Mouse (Mus musculus) embryonic facial prominence, embryonic 15.5 days (tissue): ENCODE measurements around the gene Cfap100. TPM values are rescaled to one million over a fixed set of nuclear protein-coding genes. Genes with fewer than 3 reads are reported as not detected.
A peak's percentile ranks its signal among the peaks of the same experiment; 100 is the strongest.

Source experiments
- ATAC-seq: fragments of 200-750 bp; cut with Nextera tagmentation; 2 replicates; pipeline ENCODE4 v1.8.0; 2017; ENCODE audit warnings: low read depth, moderate TSS enrichment; ENCODE audit not compliant: insufficient number of reproducible peaks, low FRiP score, low TSS enrichment
- H3K27ac ChIP-seq: fragments of 300-500 bp; sonication (generic); replicated peaks from 2 replicates; pipeline ENCODE4 v1.5.1; 2015; ENCODE audit warnings: mild to moderate bottlenecking, inconsistent platforms
- H3K27me3 ChIP-seq: fragments of 300-500 bp; sonication (generic); 2 replicates; pipeline ENCODE4 v1.6.1; 2015; ENCODE audit warnings: inconsistent platforms
- H3K36me3 ChIP-seq: fragments of 300-500 bp; sonication (generic); 2 replicates; pipeline ENCODE4 v1.6.1; 2015; ENCODE audit warnings: mild to moderate bottlenecking, inconsistent platforms
- H3K4me1 ChIP-seq: fragments of 300-500 bp; sonication (generic); 2 replicates; pipeline ENCODE4 v1.6.1; 2015; ENCODE audit warnings: inconsistent platforms
- H3K4me2 ChIP-seq: fragments of 300-500 bp; sonication (generic); replicated peaks from 2 replicates; pipeline ENCODE4 v1.6.1; 2015; ENCODE audit warnings: mild to moderate bottlenecking, inconsistent platforms
- H3K4me3 ChIP-seq: fragments of 300-500 bp; sonication (generic); replicated peaks from 2 replicates; pipeline ENCODE4 v1.5.1; 2015; ENCODE audit warnings: mild to moderate bottlenecking, inconsistent platforms
- H3K9ac ChIP-seq: fragments of 300-500 bp; sonication (generic); 2 replicates; pipeline ENCODE4 v1.6.1; 2015; ENCODE audit warnings: inconsistent platforms
- H3K9me3 ChIP-seq: fragments of 300-500 bp; sonication (generic); replicated peaks from 2 replicates; pipeline ENCODE4 v1.6.1; 2016; ENCODE audit warnings: inconsistent platforms
- WGBS: fragments of 180-500 bp; shearing (Covaris S2); methylation state at CpG from one replicate; pipeline ENCODE4 v1.1.7; 2015; 5-methylcytosine and 5-hydroxymethylcytosine counted together
- polyA plus RNA-seq: library from polyadenylated mRNA; unstranded; fragments of >200 nt; fragmentation: Nextera tagmentation; extraction: Ambion mirVana; gene quantifications from 2 replicates; pipeline ENCODE4 v1.2.1, GENCODE M21; 2015

Gene Cfap100
- polyA plus RNA-seq, 1 experiment from 2014 or later: 1.7 TPM

GRCm38 (mm10) chr6:90426003-90426402 is 2.6 kb downstream of the Cfap100 start:
- ATAC-seq: no peak
- Histone ChIP-seq H3K36me3 (no peaks in the 10 kb centered on the region), H3K4me3 (no peak overlapping the region), H3K4me2 (no peak overlapping the region), H3K9me3 (no peaks in the 10 kb centered on the region), H3K27me3 (peaks cover 7% of the 10 kb centered on the region; the same call in 1 of the 2 replicates), H3K9ac (no peak overlapping the region), H3K27ac (no peak overlapping the region), H3K4me1 (peaks cover 20% of the 10 kb centered on the region)
- whole genome bisulfite sequencing: 58% methylated on average over 4 of the region's 4 CpGs

DNA sequence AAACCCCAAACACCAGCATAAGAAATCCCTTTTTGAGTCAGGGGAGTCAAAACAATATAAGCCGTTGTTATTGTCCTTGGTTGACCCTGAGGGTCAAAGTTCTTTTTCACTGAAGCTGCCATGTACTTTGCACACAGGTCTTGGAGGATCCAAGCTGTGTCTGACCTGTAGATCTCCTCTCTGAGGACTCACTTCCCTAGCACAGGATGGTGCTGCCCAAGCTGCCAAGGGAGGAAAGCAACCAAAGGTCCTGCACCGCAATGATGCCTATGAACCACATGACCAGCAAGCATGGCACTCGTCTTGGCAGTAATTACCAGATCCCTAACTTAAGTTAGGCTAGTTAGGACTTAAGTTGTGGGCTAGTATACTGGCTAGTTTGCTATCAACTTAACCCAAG is 3.2 kb downstream of the Cfap100 start:
- Histone ChIP-seq H3K4me2 (no peak overlapping the region), H3K27ac (no peak overlapping the region), H3K36me3 (no peaks in the 10 kb centered on the region), H3K4me1 (peaks cover 20% of the 10 kb centered on the region), H3K9me3 (no peaks in the 10 kb centered on the region), H3K4me3 (no peak overlapping the region), H3K9ac (no peak overlapping the region), H3K27me3 (peaks cover 7% of the 10 kb centered on the region; the same call in 1 of the 2 replicates)
- 82% methylated on average over 3 of the region's 3 CpGs for WGBS
- ATAC-seq: no peak

DNA sequence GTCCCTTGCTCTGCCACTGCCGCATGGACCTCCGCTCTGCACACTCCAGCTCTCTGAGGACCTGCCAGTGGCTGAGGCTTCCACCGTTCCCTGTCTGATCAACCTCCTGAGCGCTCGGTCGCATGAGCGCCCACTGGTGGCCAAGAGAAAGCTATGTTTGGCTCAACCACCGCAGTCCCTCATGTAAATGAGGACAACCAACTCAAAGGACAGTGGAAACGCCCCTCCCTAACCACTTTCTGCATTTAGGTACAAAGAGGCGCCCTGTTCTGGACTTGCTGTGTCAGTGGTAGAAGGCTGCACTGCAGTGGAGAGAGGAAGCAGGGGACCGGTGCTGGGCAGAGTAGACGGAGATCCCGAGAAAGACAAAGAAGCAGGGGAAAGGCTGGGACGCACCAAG is 6.0 kb downstream of the Cfap100 start:
- WGBS: 4% methylated on average over 14 of the region's 14 CpGs

DNA sequence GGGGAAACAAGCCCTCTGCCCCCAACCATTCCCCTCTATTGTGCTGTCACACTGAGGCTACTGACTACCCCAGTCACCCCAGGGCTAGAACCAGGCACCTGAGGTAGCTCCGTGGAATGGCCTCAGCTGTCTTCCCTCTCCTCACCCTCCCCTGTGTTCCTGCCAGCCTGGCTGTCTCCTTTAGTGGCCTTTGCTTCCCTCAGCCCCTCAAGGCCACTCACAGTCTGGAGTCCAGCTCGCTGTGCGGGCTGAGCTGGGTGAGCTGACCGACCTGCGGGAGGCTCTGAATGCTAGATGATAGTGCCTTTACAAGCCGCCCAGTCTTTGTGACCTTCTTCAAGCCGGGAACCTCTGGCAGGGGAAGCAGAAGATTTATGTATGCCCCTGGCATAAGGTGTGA is 16.7 kb downstream of the Cfap100 start:
- 81% methylated on average over 7 of the region's 7 CpGs for WGBS

More for the DNA sequence above, 6.0 kb downstream of the Cfap100 start:
- Histone ChIP-seq H3K9me3 (no peaks in the 10 kb centered on the region), H3K27me3 (peaks cover 5% of the 10 kb centered on the region; the same call in 1 of the 2 replicates), H3K4me3 (peak overlapping the region; percentile 24), H3K4me2 (peak overlapping the region; percentile 48), H3K27ac (no peak overlapping the region), H3K36me3 (no peaks in the 10 kb centered on the region), H3K4me1 (peaks cover 8% of the 10 kb centered on the region), H3K9ac (no peak overlapping the region)
- peak; percentile 70 for ATAC-seq

GRCm38 (mm10) chr6:90410972-90411371 is 17.6 kb downstream of the Cfap100 start:
- no peak overlapping the region for H3K4me3 ChIP-seq
- no peaks in the 10 kb centered on the region for H3K9me3 ChIP-seq
- no peak overlapping the region for H3K4me2 ChIP-seq
- no peaks in the 10 kb centered on the region for H3K27me3 ChIP-seq
- ATAC-seq: no peak
- no peaks in the 10 kb centered on the region for H3K36me3 ChIP-seq
- H3K27ac ChIP-seq: no peak overlapping the region
- 89% methylated on average over 1 of the region's 1 CpGs for WGBS
- H3K9ac ChIP-seq: no peak overlapping the region
- H3K4me1 ChIP-seq: no peaks in the 10 kb centered on the region

More for the DNA sequence above, 16.7 kb downstream of the Cfap100 start:
- Histone ChIP-seq H3K27me3 (no peaks in the 10 kb centered on the region), H3K4me3 (no peak overlapping the region), H3K27ac (no peak overlapping the region), H3K36me3 (no peaks in the 10 kb centered on the region), H3K4me2 (no peak overlapping the region), H3K9me3 (no peaks in the 10 kb centered on the region), H3K4me1 (no peaks in the 10 kb centered on the region), H3K9ac (no peak overlapping the region)
- no peak for ATAC-seq

GRCm38 (mm10) chr6:90408632-90409031 is 20.0 kb downstream of the Cfap100 start:
- H3K36me3 ChIP-seq: peaks cover 3% of the 10 kb centered on the region; the same call in 1 of the 2 replicates
- peaks cover 2% of the 10 kb centered on the region; the same call in 1 of the 2 replicates for H3K4me1 ChIP-seq
- no peak overlapping the region for H3K4me3 ChIP-seq
- H3K27ac ChIP-seq: no peak overlapping the region
- H3K4me2 ChIP-seq: no peak overlapping the region
- H3K27me3 ChIP-seq: no peaks in the 10 kb centered on the region
- no peaks in the 10 kb centered on the region for H3K9me3 ChIP-seq
- no peak for ATAC-seq
- no peak overlapping the region for H3K9ac ChIP-seq

- Histone ChIP-seq H3K9me3 (no peaks in the 10 kb centered on the region), H3K27ac (no peak overlapping the region), H3K4me2 (no peak overlapping the region), H3K4me1 (no peaks in the 10 kb centered on the region), H3K9ac (no peak overlapping the region), H3K36me3 (peaks cover 34% of the 10 kb centered on the region), H3K4me3 (no peak overlapping the region), H3K27me3 (no peaks in the 10 kb centered on the region)
- WGBS: 90% methylated on average over 3 of the region's 3 CpGs
- ATAC-seq: no peak
Observed at GRCm38 (mm10) chr6:90397291-90397690, 31.3 kb downstream of the Cfap100 start.

DNA sequence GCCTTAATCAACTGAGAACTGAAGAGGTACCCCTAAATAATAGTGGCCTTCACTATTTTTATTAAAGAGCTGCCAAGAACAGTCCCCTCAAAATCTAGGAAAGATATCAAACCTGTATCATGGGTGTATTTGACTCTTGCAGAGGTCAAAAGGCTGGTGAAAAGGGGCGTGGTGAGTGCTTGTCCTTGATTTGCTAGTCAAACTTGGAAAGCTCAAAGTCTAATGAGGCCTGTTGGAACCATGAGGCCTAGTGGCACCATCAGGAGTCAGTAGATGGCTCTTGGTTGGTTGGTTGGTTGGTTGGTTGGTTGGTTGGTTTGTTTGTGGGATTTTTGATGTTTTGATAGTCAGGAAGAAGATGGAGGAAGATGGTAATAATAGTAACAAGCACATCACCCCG is 32.8 kb downstream of the Cfap100 start:
- H3K4me3 ChIP-seq: no peak overlapping the region

GRCm38 (mm10) chr6:90393948-90394347 is 34.6 kb downstream of the Cfap100 start:
- Histone ChIP-seq H3K9me3 (no peaks in the 10 kb centered on the region), H3K4me3 (no peak overlapping the region), H3K4me2 (no peak overlapping the region), H3K27ac (no peak overlapping the region), H3K9ac (no peak overlapping the region), H3K4me1 (no peaks in the 10 kb centered on the region), H3K27me3 (no peaks in the 10 kb centered on the region), H3K36me3 (peaks cover 28% of the 10 kb centered on the region)
- 39% methylated on average over 3 of the region's 3 CpGs for WGBS
- no peak for ATAC-seq

More for the DNA sequence above, 32.8 kb downstream of the Cfap100 start:
- Histone ChIP-seq H3K9me3 (no peaks in the 10 kb centered on the region), H3K36me3 (peaks cover 29% of the 10 kb centered on the region), H3K27ac (no peak overlapping the region), H3K9ac (no peak overlapping the region), H3K4me2 (no peak overlapping the region), H3K27me3 (no peaks in the 10 kb centered on the region), H3K4me1 (no peaks in the 10 kb centered on the region)
- 93% methylated on average over 2 of the region's 2 CpGs for WGBS
- no peak for ATAC-seq

GRCm38 (mm10) chr6:90390629-90391028 is 38.0 kb downstream of the Cfap100 start:
- H3K36me3 ChIP-seq: peaks cover 44% of the 10 kb centered on the region
- WGBS: 74% methylated on average over 4 of the region's 4 CpGs

GRCm38 (mm10) chr6:90381465-90381864 is 47.1 kb downstream of the Cfap100 start:
- Histone ChIP-seq H3K9ac (no peak overlapping the region), H3K27ac (no peak overlapping the region), H3K36me3 (peaks cover 87% of the 10 kb centered on the region), H3K9me3 (no peaks in the 10 kb centered on the region), H3K4me3 (no peak overlapping the region), H3K4me1 (no peaks in the 10 kb centered on the region), H3K27me3 (no peaks in the 10 kb centered on the region), H3K4me2 (no peak overlapping the region)
- WGBS: 72% methylated on average over 2 of the region's 2 CpGs
- ATAC-seq: no peak

More at GRCm38 (mm10) chr6:90390629-90391028, 38.0 kb downstream of the Cfap100 start:
- no peak overlapping the region for H3K4me2 ChIP-seq
- no peaks in the 10 kb centered on the region for H3K4me1 ChIP-seq
- H3K9ac ChIP-seq: no peak overlapping the region
- no peaks in the 10 kb centered on the region for H3K9me3 ChIP-seq
- no peak for ATAC-seq
- H3K27me3 ChIP-seq: no peaks in the 10 kb centered on the region
- no peak overlapping the region for H3K4me3 ChIP-seq
- no peak overlapping the region for H3K27ac ChIP-seq

- no peak overlapping the region for H3K9ac ChIP-seq
- H3K4me2 ChIP-seq: no peak overlapping the region
- H3K4me1 ChIP-seq: no peaks in the 10 kb centered on the region
- no peaks in the 10 kb centered on the region for H3K27me3 ChIP-seq
- no peak overlapping the region for H3K4me3 ChIP-seq
- ATAC-seq: no peak
- H3K9me3 ChIP-seq: no peaks in the 10 kb centered on the region
- H3K36me3 ChIP-seq: peaks cover 90% of the 10 kb centered on the region
- 93% methylated on average over 2 of the region's 2 CpGs for WGBS
- no peak overlapping the region for H3K27ac ChIP-seq
Observed at GRCm38 (mm10) chr6:90377708-90378107, 50.9 kb downstream of the Cfap100 start.
